Mouse (Mus musculus) adipocyte (in vitro differentiated cells): ENCODE data around the gene Rsf1.
A peak's percentile ranks its signal among the peaks of the same experiment; 100 is the strongest.

ENCODE experiments used
- DNase-seq: peaks from one replicate; pipeline ENCODE4 v3.0.0-alpha.2; 2016; ENCODE audit warnings: low spot score

The Rsf1 gene

GRCm38 (mm10) chr7:97725401-97725800 is 145.7 kb downstream of the Rsf1 start:
- DNase-seq: no peak

DNA sequence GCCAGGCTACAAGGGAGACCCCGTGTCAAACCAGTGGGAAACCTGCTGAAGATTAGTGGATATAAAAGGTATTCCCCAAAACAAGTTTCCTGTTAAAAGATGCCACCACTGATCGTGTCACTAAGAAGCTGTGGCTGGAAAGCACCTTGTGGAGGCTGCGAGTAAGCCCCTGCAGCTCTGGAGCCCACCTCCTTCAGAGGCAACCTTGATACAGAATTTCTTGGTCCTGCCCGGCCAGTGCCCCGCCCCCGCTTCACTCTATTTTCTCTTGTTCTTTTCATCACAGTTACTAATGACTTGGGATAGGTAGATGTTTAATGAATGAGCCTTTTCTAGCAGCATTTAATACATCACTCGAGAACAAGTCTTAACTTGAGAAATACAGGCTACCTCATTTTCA is 146.4 kb downstream of the Rsf1 start:
- DNase-seq: no peak

GRCm38 (mm10) chr7:97726778-97727177 is 147.1 kb downstream of the Rsf1 start:
- DNase-seq: no peak

- DNase-seq: no peak
Observed at GRCm38 (mm10) chr7:97728666-97729614, 149.3 kb downstream of the Rsf1 start.

GRCm38 (mm10) chr7:97730427-97730826 is 150.7 kb downstream of the Rsf1 start:
- DNase-seq: peak; percentile 24

- no peak for DNase-seq
Observed at GRCm38 (mm10) chr7:97733606-97734005, 153.9 kb downstream of the Rsf1 start.

GRCm38 (mm10) chr7:97735021-97735420 is 155.3 kb downstream of the Rsf1 start:
- no peak for DNase-seq

DNA sequence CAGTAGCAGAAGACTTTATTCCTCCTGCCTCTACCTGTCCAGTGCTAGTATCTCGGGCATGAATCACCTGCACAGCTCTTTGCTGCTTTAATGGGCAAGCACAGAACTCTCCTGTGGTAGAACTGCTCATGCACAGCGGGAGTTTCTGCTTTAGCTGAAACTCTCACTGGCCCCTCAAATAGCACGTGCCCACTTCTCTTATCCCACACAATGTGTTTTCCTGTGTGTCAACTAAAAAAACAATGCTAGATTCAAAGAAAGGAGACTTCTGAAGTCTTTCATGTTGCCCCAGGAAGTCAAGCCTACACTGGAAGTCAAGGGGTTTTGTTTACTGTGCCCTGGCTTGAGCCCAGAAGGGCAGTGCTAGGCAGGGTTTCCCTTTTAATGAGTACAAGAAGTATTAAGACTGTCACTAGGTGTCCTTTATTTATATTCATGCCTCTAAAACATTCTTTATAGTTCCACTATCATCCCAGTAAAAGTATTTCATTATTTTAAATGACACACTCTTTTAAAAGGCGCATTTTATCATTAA is 156.3 kb downstream of the Rsf1 start:
- no peak for DNase-seq

- no peak for DNase-seq
Observed at GRCm38 (mm10) chr7:97737256-97737637, 157.6 kb downstream of the Rsf1 start.

GRCm38 (mm10) chr7:97737638-97738456 is 158.2 kb downstream of the Rsf1 start, which contains the start of gene Aqp11:
Aqp11 (minus strand) TSS chr7:97738289.
- peak; percentile 55 for DNase-seq

GRCm38 (mm10) chr7:97740948-97741347 is 161.3 kb downstream of the Rsf1 start:
- DNase-seq: peak; percentile 18

- DNase-seq: no peak
Observed at GRCm38 (mm10) chr7:97741756-97742291, 162.1 kb downstream of the Rsf1 start.
